Mouse (Mus musculus) intestine, embryonic 14.5 days (tissue): ENCODE results near the gene Pias1. TPM values are rescaled to one million over a fixed set of nuclear protein-coding genes. Genes with fewer than 3 reads are reported as not detected.

Experiments used
- ATAC-seq: fragments of 200-750 bp; cut with Nextera tagmentation; replicated peaks from 2 replicates; pipeline ENCODE4 v1.8.0; 2017; ENCODE audit warnings: low read depth, moderate number of reproducible peaks, moderate TSS enrichment, moderate library complexity; ENCODE audit not compliant: low FRiP score, low TSS enrichment
- DNase-seq: peaks from one replicate; pipeline ENCODE4 v3.0.0-alpha.2; 2018; ENCODE audit warnings: low spot score
- H3K27ac ChIP-seq: fragments of 300-500 bp; sonication (generic); 2 replicates; pipeline ENCODE4 v1.5.1; 2014; ENCODE audit warnings: low read depth, mild to moderate bottlenecking, control low read depth
- H3K27me3 ChIP-seq: fragments of 300-500 bp; sonication (generic); replicated peaks from 2 replicates; pipeline ENCODE4 v1.6.1; 2014; ENCODE audit warnings: low read length, control low read depth; ENCODE audit not compliant: control insufficient read depth, insufficient read depth
- H3K36me3 ChIP-seq: fragments of 300-500 bp; sonication (generic); 2 replicates; pipeline ENCODE4 v1.6.1; 2014; ENCODE audit warnings: low read length, control low read depth; ENCODE audit not compliant: control insufficient read depth, insufficient read depth
- H3K4me1 ChIP-seq: fragments of 300-500 bp; sonication (generic); replicated peaks from 2 replicates; pipeline ENCODE4 v1.6.1; 2014; ENCODE audit warnings: low read length, control low read depth, mixed read lengths; ENCODE audit not compliant: control insufficient read depth, insufficient read depth
- H3K4me2 ChIP-seq: fragments of 300-500 bp; sonication (generic); 2 replicates; pipeline ENCODE4 v1.6.1; 2014; ENCODE audit warnings: low read length
- H3K4me3 ChIP-seq: fragments of 300-500 bp; sonication (generic); 2 replicates; pipeline ENCODE4 v1.5.1; 2014; ENCODE audit warnings: low read depth, low read length, control low read depth, mixed read lengths
- H3K9ac ChIP-seq: fragments of 300-500 bp; sonication (generic); 2 replicates; pipeline ENCODE4 v1.6.1; 2014; ENCODE audit warnings: mild to moderate bottlenecking, low read length
- H3K9me3 ChIP-seq: fragments of 300-500 bp; sonication (generic); 2 replicates; pipeline ENCODE4 v1.6.1; 2016; ENCODE audit warnings: low read length, control low read depth; ENCODE audit not compliant: control insufficient read depth
- WGBS: fragments of 180-500 bp; shearing (Covaris S2); extraction: QIAGEN DNeasy Blood & Tissue Kit; methylation state at CpG from one replicate; pipeline ENCODE4 v1.1.7; 2014; 5-methylcytosine and 5-hydroxymethylcytosine counted together
- polyA plus RNA-seq: library from polyadenylated mRNA; unstranded; fragments of >200 nt; fragmentation: Nextera tagmentation; extraction: Ambion mirVana; gene quantifications from 2 replicates; pipeline ENCODE4 v1.2.1, GENCODE M21; 2014

The Pias1 gene
- polyA plus RNA-seq, 1 experiment from 2014 or later = 51.4 TPM

DNA sequence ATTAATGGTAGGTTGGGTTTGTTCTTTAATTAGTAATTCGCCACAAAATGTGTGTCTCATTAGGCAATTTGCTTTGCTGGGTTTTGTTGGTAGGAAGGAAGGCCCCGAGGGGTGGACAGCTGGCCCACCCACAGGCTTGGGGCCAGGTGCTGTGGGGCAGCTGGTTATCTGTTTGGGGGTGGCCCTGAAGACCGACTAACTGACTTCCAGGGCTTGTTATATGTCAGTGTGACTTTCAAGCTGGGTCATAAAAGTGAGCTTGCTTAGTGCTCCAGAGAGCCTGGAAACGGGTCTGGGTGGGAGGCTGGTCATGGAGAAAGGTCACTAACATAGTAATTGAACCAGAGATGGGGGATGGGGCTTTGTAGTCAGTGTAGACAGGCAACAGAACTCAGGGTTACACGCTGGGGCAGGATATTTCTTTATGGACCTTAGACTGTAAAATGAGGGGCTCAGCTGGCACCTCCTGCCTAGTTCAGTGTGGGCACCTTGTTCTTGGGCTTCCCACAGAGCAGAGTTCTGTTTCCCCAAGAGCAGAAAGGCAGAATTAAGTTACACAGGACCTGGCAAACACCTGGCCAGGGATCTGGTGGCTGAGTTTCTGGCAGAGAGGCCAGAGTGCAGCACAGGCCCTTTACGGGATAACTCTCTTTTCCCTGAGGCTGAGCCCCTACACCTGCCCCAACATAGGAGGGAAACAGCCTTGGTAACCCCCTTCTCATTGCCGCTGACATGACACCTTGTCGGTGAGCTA is 129.3 kb downstream of the Pias1 start:
- H3K9ac ChIP-seq = peak overlapping the region; percentile 40
- H3K4me2 ChIP-seq = peak overlapping the region; percentile 55
- ATAC-seq (peak; percentile 26; the same call in 1 of the 2 replicates), DNase-seq (no peak)
- no peaks in the 10 kb centered on the region for H3K9me3 ChIP-seq
- H3K36me3 ChIP-seq = no peaks in the 10 kb centered on the region
- WGBS = 40% methylated on average over 8 of the region's 8 CpGs
- H3K27me3 ChIP-seq = no peaks in the 10 kb centered on the region
- H3K4me1 ChIP-seq = peaks cover 31% of the 10 kb centered on the region
- peak overlapping the region; percentile 89 for H3K27ac ChIP-seq
- peak overlapping the region; percentile 27 for H3K4me3 ChIP-seq

DNA sequence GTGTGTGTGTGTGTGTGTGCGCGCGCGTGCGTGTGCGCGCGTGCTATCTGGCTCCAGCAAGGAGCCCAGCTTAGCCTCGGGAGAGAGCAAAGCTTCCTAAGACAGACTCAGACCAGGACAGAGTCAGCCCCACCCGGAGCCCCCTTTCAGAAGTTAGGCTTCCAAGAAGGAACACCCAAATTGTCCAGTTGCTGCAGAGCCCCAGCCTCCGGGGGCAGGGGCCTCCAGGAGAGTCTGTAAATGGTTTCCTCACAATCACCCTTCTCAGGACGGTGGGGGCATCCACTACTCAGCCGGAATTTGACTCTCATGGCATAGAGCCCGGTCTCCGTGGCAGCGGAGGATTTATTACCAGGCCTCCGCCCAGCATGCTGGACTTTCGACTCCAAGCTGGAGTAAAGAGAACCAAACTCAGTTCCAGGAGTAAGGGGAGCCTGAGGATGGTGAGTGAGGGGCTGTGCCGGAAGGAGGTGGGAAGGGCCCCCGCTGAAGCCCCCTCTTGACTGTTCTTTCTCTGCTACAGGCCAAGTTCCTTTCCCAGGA is 129.9 kb downstream of the Pias1 start, which contains the start of gene Calml4:
TSS of gene Calml4 (plus strand) at position 362 of the 543 bp plus-strand sequence.
- Histone ChIP-seq H3K4me3 (peak within 1 kb of the TSS; percentile 27), H3K36me3 (no peaks in the 10 kb centered on the region), H3K9me3 (no peaks in the 10 kb centered on the region), H3K9ac (peak within 1 kb of the TSS; percentile 40), H3K4me2 (peak within 1 kb of the TSS; percentile 55), H3K27me3 (no peaks in the 10 kb centered on the region), H3K4me1 (peaks cover 31% of the 10 kb centered on the region), H3K27ac (peak within 1 kb of the TSS; percentile 89)
- peak; percentile 86 for DNase-seq
- 14% methylated on average over 17 of the region's 20 CpGs for WGBS
- peak; percentile 76 for ATAC-seq

DNA sequence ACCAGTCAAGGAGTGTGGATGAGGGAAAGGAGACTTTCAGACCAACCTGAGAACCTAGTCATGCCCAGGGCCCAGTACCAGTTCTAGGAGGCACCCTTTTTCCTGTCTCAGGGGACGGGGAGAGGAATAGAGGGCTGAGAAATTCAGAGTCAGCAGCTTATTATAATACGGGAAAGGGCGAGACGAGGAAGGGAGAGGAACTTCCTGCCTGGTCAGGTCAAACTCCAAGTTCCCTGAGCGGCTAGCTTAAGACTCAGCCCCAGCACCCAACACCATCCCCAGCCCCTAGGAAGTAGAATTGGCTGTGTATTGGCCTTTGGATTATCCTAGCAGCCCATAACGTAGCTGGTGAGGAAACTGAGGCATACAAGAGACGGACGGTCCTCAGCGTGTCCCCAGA is 130.5 kb downstream of the Pias1 start:
- Histone ChIP-seq H3K4me1 (peaks cover 31% of the 10 kb centered on the region), H3K36me3 (no peaks in the 10 kb centered on the region), H3K27me3 (no peaks in the 10 kb centered on the region), H3K9me3 (no peaks in the 10 kb centered on the region), H3K4me3 (peak overlapping the region; percentile 27; the same call in 1 of the 2 replicates), H3K4me2 (peak overlapping the region; percentile 55), H3K9ac (no peak overlapping the region), H3K27ac (peak overlapping the region; percentile 89)
- DNase-seq (peak; percentile 65), ATAC-seq (peak; percentile 42)
- WGBS = 44% methylated on average over 9 of the region's 9 CpGs

DNA sequence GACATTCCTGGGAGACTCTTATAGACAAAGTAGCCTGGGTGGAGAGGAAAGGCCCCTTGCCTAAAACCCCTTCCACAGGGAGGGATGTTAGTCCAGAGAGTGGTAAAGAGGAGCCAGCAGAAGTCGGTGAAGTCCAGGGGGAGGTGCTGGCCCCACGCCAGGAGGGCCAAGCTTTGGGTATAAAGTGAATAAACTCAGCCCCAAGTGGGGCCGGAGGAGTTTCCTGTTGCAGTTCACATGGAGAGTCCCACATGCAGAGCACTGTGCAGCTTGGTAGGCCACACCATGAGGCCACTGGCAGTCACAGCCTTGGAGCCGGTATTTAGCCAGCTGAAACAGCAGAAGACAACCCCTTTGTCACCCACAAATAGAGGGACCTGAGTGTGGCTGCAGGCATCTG is 133.2 kb downstream of the Pias1 start:
- Histone ChIP-seq H3K36me3 (peaks cover 20% of the 10 kb centered on the region; the same call in 1 of the 2 replicates), H3K4me1 (peaks cover 31% of the 10 kb centered on the region), H3K4me3 (no peak overlapping the region), H3K27me3 (no peaks in the 10 kb centered on the region), H3K4me2 (no peak overlapping the region), H3K27ac (no peak overlapping the region; the same call in 1 of the 2 replicates), H3K9me3 (no peaks in the 10 kb centered on the region), H3K9ac (no peak overlapping the region)
- no peak for ATAC-seq
- WGBS = 36% methylated on average over 4 of the region's 4 CpGs
- no peak for DNase-seq

DNA sequence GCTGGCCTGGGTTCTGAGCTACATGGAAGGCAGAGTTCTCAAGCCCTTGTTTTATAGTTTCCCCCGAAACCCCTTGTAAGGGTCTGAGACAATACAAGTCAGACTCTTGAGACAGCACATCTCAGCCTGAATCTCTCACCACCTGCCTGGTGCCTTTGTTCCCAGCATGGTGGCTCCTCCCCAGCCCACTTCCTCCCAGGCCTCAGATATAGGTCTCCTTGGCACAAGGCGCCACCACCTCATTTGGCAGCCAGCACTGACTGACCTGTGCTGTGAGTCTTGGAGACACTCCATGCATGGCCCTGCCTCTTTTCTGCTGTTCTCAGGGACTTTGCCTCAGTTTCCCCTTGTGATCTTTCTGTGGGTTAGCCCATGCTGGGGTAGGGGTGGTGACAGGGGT is 136.2 kb downstream of the Pias1 start:
- Histone ChIP-seq H3K36me3 (peaks cover 27% of the 10 kb centered on the region; the same call in 1 of the 2 replicates), H3K9ac (no peak overlapping the region), H3K9me3 (no peaks in the 10 kb centered on the region), H3K4me3 (no peak overlapping the region), H3K4me1 (peaks cover 15% of the 10 kb centered on the region), H3K27me3 (no peaks in the 10 kb centered on the region), H3K4me2 (no peak overlapping the region), H3K27ac (no peak overlapping the region)
- DNase-seq (no peak), ATAC-seq (no peak)
- WGBS = 85% methylated on average over 2 of the region's 2 CpGs

DNA sequence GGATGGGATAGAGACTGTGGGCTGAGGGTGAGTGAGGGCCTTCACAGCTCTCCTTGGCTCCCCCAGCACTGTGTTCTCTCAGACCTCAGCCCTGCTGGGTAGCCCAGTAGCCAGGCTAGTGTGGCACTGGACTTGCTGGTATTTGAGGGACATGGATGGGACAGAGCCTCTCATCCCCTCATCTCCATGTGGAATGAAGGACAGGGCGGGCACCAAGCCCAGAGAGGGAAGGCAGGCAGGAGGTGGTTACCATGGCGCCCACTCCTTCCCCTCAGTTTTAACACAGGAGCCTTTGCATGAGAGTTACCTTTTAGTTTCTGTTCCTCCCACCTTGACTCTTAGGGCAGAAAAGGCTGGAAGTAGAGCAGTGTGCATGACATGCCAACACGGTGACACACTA is 139.1 kb downstream of the Pias1 start:
- peaks cover 12% of the 10 kb centered on the region for H3K4me1 ChIP-seq
- ATAC-seq = no peak
- no peak overlapping the region for H3K27ac ChIP-seq
- no peak overlapping the region for H3K9ac ChIP-seq
- DNase-seq = no peak
- H3K4me2 ChIP-seq = no peak overlapping the region
- H3K36me3 ChIP-seq = peaks cover 27% of the 10 kb centered on the region; the same call in 1 of the 2 replicates
- no peak overlapping the region for H3K4me3 ChIP-seq
- H3K9me3 ChIP-seq = no peaks in the 10 kb centered on the region
- no peaks in the 10 kb centered on the region for H3K27me3 ChIP-seq
- WGBS = 93% methylated on average over 3 of the region's 3 CpGs

DNA sequence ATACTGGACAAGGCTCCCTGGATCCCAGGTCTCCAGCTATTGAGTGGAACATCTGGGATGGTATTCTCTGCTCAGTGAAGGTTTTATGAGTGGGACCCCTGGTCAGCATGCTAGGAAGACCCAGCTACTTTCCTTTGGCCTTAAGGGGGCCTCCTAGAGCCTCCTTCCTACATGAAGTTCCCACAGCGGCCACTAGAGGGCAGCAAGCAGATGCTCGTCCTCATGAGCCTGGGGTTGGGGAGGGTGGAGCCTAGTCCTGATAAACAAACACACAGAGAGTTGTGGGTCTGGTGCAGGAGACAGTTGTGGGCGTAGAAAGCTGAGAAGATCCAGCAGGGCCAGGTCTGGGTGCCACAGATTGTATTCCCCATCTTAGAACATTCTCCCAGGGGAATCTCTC is 140.0 kb downstream of the Pias1 start:
- Histone ChIP-seq H3K4me3 (no peak overlapping the region), H3K27me3 (no peaks in the 10 kb centered on the region), H3K4me2 (no peak overlapping the region), H3K36me3 (peaks cover 27% of the 10 kb centered on the region; the same call in 1 of the 2 replicates), H3K4me1 (peaks cover 12% of the 10 kb centered on the region), H3K9me3 (no peaks in the 10 kb centered on the region), H3K9ac (no peak overlapping the region), H3K27ac (no peak overlapping the region)
- WGBS = 2% methylated on average over 3 of the region's 3 CpGs
- DNase-seq (peak; percentile 98), ATAC-seq (peak; percentile 57)

DNA sequence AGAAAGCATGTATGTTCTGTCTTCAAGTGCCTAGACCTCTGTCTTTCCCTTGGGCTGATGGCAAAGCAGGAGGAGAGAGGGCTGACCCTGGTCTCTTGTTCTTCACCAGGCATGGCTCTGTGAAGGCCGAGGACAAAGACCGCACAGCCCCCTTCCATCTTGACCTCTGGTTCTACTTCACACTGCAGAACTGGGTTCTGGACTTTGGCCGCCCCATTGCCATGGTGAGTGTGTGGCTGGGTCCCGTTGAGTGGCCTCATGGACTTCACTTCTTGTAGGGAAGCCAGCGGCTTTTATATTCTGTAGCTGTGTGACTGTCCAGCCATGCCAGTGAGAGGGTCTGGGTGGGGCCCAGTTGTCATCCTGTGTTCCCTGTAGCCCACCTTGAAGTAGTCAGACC is 143.3 kb downstream of the Pias1 start:
- H3K4me2 ChIP-seq = no peak overlapping the region
- H3K9ac ChIP-seq = no peak overlapping the region
- no peaks in the 10 kb centered on the region for H3K27me3 ChIP-seq
- no peak overlapping the region for H3K4me3 ChIP-seq
- DNase-seq (no peak), ATAC-seq (no peak)
- no peaks in the 10 kb centered on the region for H3K9me3 ChIP-seq
- no peak overlapping the region for H3K27ac ChIP-seq
- H3K4me1 ChIP-seq = peaks cover 21% of the 10 kb centered on the region
- 99% methylated on average over 5 of the region's 5 CpGs for WGBS
- peaks cover 10% of the 10 kb centered on the region; the same call in 1 of the 2 replicates for H3K36me3 ChIP-seq
